Mouse (Mus musculus) 3T3-L1 (cell line): ENCODE measurements around the gene Lcp1.
A peak's percentile ranks its signal among the peaks of the same experiment; 100 is the strongest.

Experiments used
- DNase-seq: peaks from one replicate; pipeline ENCODE4 v3.0.0-alpha.2; 2015; ENCODE audit warnings: low read depth, low spot score

Gene Lcp1

DNA sequence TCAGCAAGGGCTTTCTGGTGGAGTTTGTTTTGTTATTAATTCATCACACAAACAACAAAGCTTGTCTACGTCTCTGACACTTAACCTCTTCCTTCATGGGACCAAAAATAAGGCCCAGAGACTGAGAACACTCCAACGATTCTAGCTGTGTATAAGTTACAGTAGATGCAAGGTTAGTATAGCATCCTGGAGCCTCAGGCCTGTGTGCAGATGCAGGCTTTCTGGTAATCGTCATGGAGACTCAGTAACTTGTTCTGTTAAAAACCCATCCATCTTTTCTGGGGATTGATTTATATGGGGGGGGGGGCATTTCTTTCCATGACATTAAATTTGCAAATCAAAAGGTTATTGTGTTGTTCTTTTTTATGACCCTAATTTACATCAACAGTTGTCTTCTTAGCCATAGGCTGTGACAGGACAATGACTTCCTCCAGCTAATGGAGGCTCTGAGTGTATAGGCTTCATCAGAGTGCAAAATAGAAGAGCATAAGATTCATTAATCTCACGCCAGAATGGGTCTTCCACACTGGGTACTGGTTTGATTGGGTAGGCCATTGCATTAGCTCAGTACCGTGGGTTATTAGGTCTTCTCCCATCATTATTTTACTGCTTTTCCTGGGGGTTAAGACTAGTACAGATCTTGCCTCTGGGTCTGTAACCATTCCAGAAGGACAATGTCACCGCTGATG is 74.6 kb downstream of the Lcp1 start:
- DNase-seq = no peak

DNA sequence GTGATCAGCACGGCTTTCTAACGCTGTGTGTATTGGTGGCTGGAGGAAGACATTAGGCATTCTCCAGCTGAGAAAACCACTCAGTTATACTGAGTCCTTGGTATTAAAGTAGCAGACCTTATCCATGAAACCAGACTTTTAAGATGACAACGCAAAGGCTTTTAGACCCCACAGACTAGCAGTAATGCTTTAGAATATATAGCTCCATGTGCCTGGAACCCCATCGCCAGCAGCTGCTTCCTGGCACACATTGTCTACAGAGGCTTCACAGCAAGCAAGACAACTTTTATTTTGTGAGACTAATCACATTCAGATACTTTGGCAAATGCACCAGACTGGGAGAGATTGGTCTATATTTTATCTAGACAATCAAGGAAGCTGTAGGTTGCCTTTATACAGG is 75.4 kb downstream of the Lcp1 start:
- DNase-seq = no peak

- no peak for DNase-seq
These were observed 77.8 kb downstream of the Lcp1 start for GRCm38 (mm10) chr14:75208572-75209151.

DNA sequence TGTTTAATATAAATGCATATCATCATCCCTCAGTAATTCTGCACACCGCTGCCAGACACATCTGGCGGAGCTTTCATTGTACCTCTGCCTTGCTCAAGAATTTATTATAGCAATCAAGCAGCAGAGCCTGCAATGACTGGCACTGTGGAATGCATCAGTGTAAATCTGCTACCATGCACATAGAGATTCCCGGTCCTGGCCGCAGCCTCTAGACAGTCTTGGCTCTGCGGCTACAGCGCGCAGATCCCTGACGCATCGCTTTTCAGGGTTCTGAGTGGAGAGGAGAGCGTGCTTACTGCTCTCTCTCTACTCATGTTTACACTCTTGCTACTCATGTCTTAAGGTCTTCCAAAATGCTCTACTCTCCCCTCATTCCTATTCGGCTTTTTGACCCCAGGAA is 82.9 kb downstream of the Lcp1 start:
- no peak for DNase-seq

DNA sequence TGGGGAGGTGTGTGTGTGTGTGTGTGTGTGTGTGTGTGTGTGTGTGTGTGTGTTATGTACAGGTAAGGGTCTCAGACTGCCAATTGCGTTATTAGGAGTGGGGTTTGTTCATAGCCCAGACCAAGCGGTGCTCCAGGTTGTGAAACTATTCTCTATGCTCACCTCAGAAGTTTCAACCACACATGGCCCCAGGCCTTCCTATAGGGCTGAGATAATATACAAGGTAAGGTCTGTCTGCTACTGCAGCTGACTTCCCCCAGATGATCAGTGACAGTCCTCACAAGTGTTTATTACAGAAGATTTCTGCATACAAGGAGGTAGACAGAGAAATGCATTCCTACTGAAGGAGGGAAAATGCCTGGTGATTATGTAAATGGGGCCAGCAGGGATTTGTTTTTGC is 87.9 kb downstream of the Lcp1 start:
- no peak for DNase-seq

DNA sequence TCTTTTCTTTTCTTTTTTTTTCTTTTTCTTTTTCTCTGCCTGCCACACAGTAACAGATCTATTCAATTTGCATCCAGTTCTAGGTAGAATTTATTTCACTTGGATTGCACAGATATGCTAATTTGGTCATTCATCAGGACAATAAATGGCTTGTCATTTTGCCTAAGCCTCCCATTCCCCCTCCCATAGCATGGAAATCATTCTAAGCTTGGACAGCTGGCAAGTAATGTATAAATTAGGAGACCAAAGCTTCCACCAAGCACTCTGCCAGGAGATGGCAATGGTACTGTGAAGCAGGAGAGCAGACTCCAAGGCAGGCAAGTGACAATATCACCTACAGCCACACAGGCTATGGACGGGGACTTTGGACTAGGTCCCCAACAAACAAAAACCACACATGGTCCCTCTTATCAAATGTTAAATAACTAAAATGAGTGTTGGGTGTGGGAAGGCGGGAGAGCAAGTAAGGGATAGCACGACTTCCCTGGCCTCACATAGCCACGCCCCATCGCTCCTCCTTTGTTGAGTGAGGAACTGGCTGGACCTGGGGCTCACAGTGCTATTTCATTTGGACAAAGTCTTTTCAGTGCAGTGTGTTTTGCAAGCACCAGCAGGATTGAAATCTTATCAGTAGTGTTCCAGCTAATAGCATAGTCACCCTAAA is 88.5 kb downstream of the Lcp1 start:
- DNase-seq = no peak

DNA sequence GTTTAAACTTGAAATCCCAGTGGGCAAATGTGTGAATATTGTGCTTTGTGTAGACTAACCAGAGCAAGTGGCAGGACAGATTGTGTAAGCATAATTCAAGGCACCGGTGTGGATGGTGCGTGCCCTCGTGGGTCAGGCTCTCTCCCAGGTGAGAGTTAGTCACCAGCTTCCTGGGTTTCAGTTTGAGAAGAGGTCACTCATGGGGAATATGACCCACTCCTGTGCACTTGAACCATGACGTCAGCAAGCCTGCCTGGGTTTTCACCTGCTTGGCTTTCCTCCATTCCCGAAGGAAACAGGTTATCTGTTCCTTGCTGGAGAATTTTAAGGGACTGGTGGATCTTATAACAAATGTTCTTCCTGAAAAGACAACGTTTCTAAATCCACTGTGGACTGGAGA is 91.5 kb downstream of the Lcp1 start:
- DNase-seq = no peak

GRCm38 (mm10) chr14:75227453-75228084 is 96.7 kb downstream of the Lcp1 start:
- no peak for DNase-seq

DNA sequence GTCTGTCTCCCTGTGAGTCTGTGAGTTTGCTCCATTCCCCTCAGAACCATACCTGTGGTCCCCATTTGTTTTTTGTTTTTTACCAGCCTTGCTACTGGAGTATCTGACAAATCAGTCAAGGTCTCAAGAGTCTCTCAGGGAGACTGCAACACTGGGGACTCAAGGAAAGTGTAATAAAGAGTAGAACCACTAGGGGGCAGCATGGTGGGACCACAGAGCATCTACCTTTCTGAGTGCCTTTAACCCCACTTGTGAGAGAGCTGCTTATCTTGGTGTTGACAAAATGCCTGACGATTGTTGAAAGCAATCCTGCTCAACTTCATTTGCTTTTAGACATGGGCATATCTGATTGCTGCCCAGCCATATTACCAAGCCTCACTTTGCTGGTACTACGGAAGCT is 98.9 kb downstream of the Lcp1 start:
- peak; percentile 52 for DNase-seq

- DNase-seq = no peak
These were observed 102.2 kb downstream of the Lcp1 start for GRCm38 (mm10) chr14:75233070-75233469.

GRCm38 (mm10) chr14:75235552-75235951 is 104.7 kb downstream of the Lcp1 start:
- DNase-seq = no peak

DNA sequence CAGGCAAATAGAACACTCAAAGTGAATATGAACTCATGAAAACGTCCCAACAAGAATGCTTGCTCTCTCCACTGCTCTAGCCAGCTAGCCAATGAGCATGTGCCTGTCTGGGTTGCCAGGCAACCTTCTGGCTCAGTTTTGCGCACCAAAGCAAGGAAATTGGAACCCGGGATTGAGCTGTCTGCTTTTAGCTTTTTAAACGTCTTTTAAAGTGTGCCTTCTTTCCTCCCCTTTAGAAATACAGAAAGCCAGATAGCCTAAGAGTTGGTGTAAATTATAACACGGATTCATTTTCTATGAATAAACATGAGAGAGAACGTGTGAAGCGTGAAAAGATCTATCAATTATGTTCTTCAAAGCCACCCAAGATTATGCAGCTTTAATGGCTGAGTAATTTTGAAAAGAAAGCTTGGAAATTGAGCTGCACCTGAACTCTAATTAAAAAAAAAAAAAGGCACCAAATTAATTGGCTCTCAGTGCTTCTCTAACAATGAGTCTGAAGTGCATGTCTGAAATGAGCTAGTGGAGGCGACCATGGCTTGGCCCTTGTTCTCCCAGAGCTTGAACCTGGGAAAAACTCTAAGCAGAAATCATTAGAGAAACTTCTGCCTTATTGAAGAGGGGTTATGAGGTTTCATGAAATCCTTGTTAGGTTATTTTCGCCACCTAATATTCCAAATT is 105.2 kb downstream of the Lcp1 start:
- no peak for DNase-seq

GRCm38 (mm10) chr14:75236636-75237003 is 105.7 kb downstream of the Lcp1 start:
- DNase-seq = no peak

GRCm38 (mm10) chr14:75237096-75237495 is 106.2 kb downstream of the Lcp1 start:
- DNase-seq = no peak

- DNase-seq = peak; percentile 4
These were observed 107.3 kb downstream of the Lcp1 start for GRCm38 (mm10) chr14:75238054-75238692.

DNA sequence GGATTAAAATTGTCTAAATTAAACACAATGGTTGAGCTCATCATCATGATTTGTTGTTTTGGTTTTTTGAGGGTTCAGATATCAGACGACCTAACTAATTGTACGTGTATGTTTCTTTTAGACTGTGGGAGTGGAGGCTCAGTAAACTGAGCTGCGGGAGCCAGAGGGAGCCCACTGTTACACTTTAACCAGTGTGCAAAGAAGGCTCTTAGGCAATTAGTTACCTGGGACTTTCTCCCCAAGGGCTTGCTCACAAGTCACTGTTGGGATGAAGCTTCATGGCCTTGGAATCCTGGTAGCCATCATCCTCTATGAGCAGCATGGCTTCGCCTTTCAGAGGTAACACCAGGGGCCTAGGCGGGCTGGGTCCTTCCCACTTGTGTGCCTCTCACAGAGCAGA is 111.2 kb downstream of the Lcp1 start, which contains the start of gene Cpb2:
TSS of gene Cpb2 (plus strand) at position 201 of the 400 bp plus-strand sequence.
- DNase-seq = no peak

- no peak for DNase-seq
These were observed 115.4 kb downstream of the Lcp1 start for GRCm38 (mm10) chr14:75246024-75247000.

DNA sequence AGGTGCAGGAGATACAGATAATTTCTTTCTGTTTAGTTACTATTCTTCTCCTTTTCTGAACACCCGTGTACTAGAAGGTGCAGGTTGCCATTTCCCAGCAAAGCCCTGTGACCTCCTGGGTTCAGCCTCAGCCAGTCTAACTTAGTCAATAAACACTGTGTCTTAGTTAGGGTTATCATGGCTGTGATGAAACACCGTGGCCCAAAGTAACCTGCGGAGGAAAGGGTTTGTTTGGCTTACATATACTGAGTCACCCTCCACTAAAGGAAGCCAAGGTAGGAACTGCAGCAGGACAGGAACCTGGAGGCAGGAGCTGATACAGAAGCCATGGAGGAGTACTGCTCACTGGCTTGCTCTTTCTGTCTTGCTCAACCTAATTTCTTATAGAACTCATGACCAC is 119.5 kb downstream of the Lcp1 start:
- no peak for DNase-seq

- DNase-seq = peak; percentile 37
These were observed 125.6 kb downstream of the Lcp1 start for GRCm38 (mm10) chr14:75256521-75256920.

DNA sequence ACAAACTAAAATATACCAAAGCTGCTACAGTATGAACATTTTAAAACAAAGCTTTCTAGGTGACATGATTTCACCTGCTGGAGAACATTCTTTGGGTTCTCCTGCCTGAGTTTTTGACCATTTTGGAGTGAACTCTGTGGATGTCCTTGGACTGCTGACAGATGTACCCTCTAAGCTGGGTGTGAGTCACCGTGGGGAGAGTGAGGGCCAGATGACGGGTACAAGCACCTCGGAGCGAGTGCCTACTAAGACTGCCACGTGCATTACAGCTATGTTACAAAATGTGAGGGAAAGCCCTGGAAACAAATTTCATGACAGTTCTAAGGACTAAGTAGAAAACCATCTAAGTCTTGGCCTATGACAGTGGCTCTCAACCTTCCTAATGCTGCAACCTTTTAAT is 138.6 kb downstream of the Lcp1 start:
- DNase-seq = no peak
